Mouse (Mus musculus) midbrain, embryonic 16.5 days (tissue): ENCODE data around the gene Pyroxd1. TPM values are rescaled to one million over a fixed set of nuclear protein-coding genes. Genes with fewer than 3 reads are reported as not detected.

ENCODE experiments used
- ATAC-seq: fragments of 200-750 bp; cut with Nextera tagmentation; 2 replicates; pipeline ENCODE4 v1.8.0; 2017; ENCODE audit warnings: moderate TSS enrichment
- H3K27ac ChIP-seq: fragments of 300-500 bp; sonication (generic); 2 replicates; pipeline ENCODE4 v1.5.1; 2014; ENCODE audit warnings: mild to moderate bottlenecking, low read length, mixed read lengths
- H3K27me3 ChIP-seq: fragments of 300-500 bp; sonication (generic); 2 replicates; pipeline ENCODE4 v1.6.1; 2014; ENCODE audit warnings: low read depth, low read length, mixed read lengths; ENCODE audit not compliant: control insufficient read depth, insufficient read depth
- H3K36me3 ChIP-seq: fragments of 300-500 bp; sonication (generic); 2 replicates; pipeline ENCODE4 v1.6.1; 2014; ENCODE audit warnings: mild to moderate bottlenecking, low read length, moderate library complexity, mixed read lengths; ENCODE audit not compliant: control insufficient read depth, insufficient read depth
- H3K4me1 ChIP-seq: fragments of 300-500 bp; sonication (generic); 2 replicates; pipeline ENCODE4 v1.6.1; 2014; ENCODE audit warnings: mild to moderate bottlenecking, low read length, mixed read lengths; ENCODE audit not compliant: control insufficient read depth, insufficient read depth
- H3K4me2 ChIP-seq: fragments of 300-500 bp; sonication (generic); 2 replicates; pipeline ENCODE4 v1.6.1; 2014; ENCODE audit warnings: mild to moderate bottlenecking, low read length, mixed read lengths
- H3K4me3 ChIP-seq: fragments of 300-500 bp; sonication (generic); 2 replicates; pipeline ENCODE4 v1.5.1; 2014; ENCODE audit warnings: low read depth, mild to moderate bottlenecking, low read length, moderate library complexity, mixed read lengths
- H3K9ac ChIP-seq: fragments of 300-500 bp; sonication (generic); 2 replicates; pipeline ENCODE4 v1.6.1; 2014; ENCODE audit warnings: low read depth, low read length, mixed read lengths
- H3K9me3 ChIP-seq: fragments of 300-500 bp; sonication (generic); replicated peaks from 2 replicates; pipeline ENCODE4 v1.6.1; 2014; ENCODE audit warnings: mild to moderate bottlenecking, low read length, mixed read lengths; ENCODE audit not compliant: control insufficient read depth, poor library complexity, severe bottlenecking
- WGBS: fragments of 180-500 bp; shearing (Covaris S2); extraction: QIAGEN DNeasy Blood & Tissue Kit; methylation state at CpG from one replicate; pipeline ENCODE4 v1.1.7; 2014; 5-methylcytosine and 5-hydroxymethylcytosine counted together
- polyA plus RNA-seq: library from polyadenylated mRNA; unstranded; fragments of >200 nt; fragmentation: Nextera tagmentation; extraction: Ambion mirVana; gene quantifications from 2 replicates; pipeline ENCODE4 v1.2.1, GENCODE M21; 2015

The Pyroxd1 gene
- polyA plus RNA-seq, 1 experiment from 2014 or later: 22.6 TPM

- Histone ChIP-seq H3K9me3 (no peaks in the 10 kb centered on the region), H3K4me1 (no peaks in the 10 kb centered on the region), H3K4me3 (no peak overlapping the region), H3K36me3 (peaks cover 28% of the 10 kb centered on the region), H3K27ac (no peak overlapping the region), H3K9ac (no peak overlapping the region), H3K4me2 (no peak overlapping the region), H3K27me3 (no peaks in the 10 kb centered on the region)
- 93% methylated on average over 8 of the region's 8 CpGs for WGBS
- ATAC-seq: no peak
Observed at GRCm38 (mm10) chr6:142365742-142366472, 20.5 kb downstream of the Pyroxd1 start.

- no peak for ATAC-seq
- Histone ChIP-seq H3K36me3 (peaks cover 28% of the 10 kb centered on the region), H3K4me3 (no peak overlapping the region), H3K9me3 (no peaks in the 10 kb centered on the region), H3K9ac (no peak overlapping the region), H3K4me2 (no peak overlapping the region), H3K27me3 (no peaks in the 10 kb centered on the region), H3K27ac (no peak overlapping the region), H3K4me1 (no peaks in the 10 kb centered on the region)
- WGBS: 94% methylated on average over 10 of the region's 10 CpGs
Observed at GRCm38 (mm10) chr6:142366473-142367018, 21.1 kb downstream of the Pyroxd1 start.

GRCm38 (mm10) chr6:142367565-142367964 is 22.1 kb downstream of the Pyroxd1 start:
- WGBS: 94% methylated on average over 3 of the region's 3 CpGs
- Histone ChIP-seq H3K36me3 (peaks cover 25% of the 10 kb centered on the region), H3K4me3 (no peak overlapping the region), H3K27me3 (no peaks in the 10 kb centered on the region), H3K9ac (no peak overlapping the region), H3K27ac (no peak overlapping the region), H3K4me2 (no peak overlapping the region), H3K4me1 (no peaks in the 10 kb centered on the region), H3K9me3 (no peaks in the 10 kb centered on the region)
- no peak for ATAC-seq

GRCm38 (mm10) chr6:142369568-142369967 is 24.1 kb downstream of the Pyroxd1 start:
- WGBS: 95% methylated on average over 3 of the region's 3 CpGs
- Histone ChIP-seq H3K27ac (no peak overlapping the region), H3K4me3 (no peak overlapping the region), H3K9ac (no peak overlapping the region), H3K4me2 (no peak overlapping the region), H3K27me3 (no peaks in the 10 kb centered on the region), H3K36me3 (peaks cover 16% of the 10 kb centered on the region), H3K4me1 (no peaks in the 10 kb centered on the region), H3K9me3 (no peaks in the 10 kb centered on the region)
- no peak for ATAC-seq

- no peak for ATAC-seq
- peaks cover 11% of the 10 kb centered on the region; the same call in 1 of the 2 replicates for H3K36me3 ChIP-seq
- H3K4me3 ChIP-seq: no peak overlapping the region
- 81% methylated on average over 1 of the region's 1 CpGs for WGBS
- no peaks in the 10 kb centered on the region for H3K27me3 ChIP-seq
- H3K9ac ChIP-seq: no peak overlapping the region
- H3K27ac ChIP-seq: no peak overlapping the region
- H3K9me3 ChIP-seq: no peaks in the 10 kb centered on the region
- no peak overlapping the region for H3K4me2 ChIP-seq
- H3K4me1 ChIP-seq: no peaks in the 10 kb centered on the region
Observed at GRCm38 (mm10) chr6:142377081-142377480, 31.6 kb downstream of the Pyroxd1 start.

- WGBS: 89% methylated on average over 8 of the region's 8 CpGs
- Histone ChIP-seq H3K27ac (no peak overlapping the region), H3K9me3 (no peaks in the 10 kb centered on the region), H3K9ac (no peak overlapping the region), H3K4me3 (no peak overlapping the region), H3K4me1 (no peaks in the 10 kb centered on the region), H3K4me2 (no peak overlapping the region), H3K36me3 (0 out of 2 replicates have a peak, but pooled peaks cover 6% of the 10 kb centered on the region), H3K27me3 (no peaks in the 10 kb centered on the region)
- no peak for ATAC-seq
Observed at GRCm38 (mm10) chr6:142378576-142379330, 33.3 kb downstream of the Pyroxd1 start.

GRCm38 (mm10) chr6:142379961-142380360 is 34.5 kb downstream of the Pyroxd1 start:
- Histone ChIP-seq H3K27ac (no peak overlapping the region), H3K27me3 (no peaks in the 10 kb centered on the region), H3K4me1 (no peaks in the 10 kb centered on the region), H3K36me3 (0 out of 2 replicates have a peak, but pooled peaks cover 3% of the 10 kb centered on the region), H3K9me3 (no peaks in the 10 kb centered on the region), H3K4me2 (no peak overlapping the region), H3K4me3 (no peak overlapping the region), H3K9ac (no peak overlapping the region)
- ATAC-seq: no peak
- WGBS: 90% methylated on average over 6 of the region's 6 CpGs

- H3K27ac ChIP-seq: no peak overlapping the region
- 0 out of 2 replicates have a peak, but pooled peaks cover 1% of the 10 kb centered on the region for H3K36me3 ChIP-seq
- H3K4me1 ChIP-seq: peaks cover 6% of the 10 kb centered on the region
- no peaks in the 10 kb centered on the region for H3K27me3 ChIP-seq
- no peak overlapping the region for H3K9ac ChIP-seq
- no peak overlapping the region for H3K4me3 ChIP-seq
- ATAC-seq: no peak
- H3K9me3 ChIP-seq: no peaks in the 10 kb centered on the region
- no peak overlapping the region for H3K4me2 ChIP-seq
- 90% methylated on average over 7 of the region's 7 CpGs for WGBS
Observed at GRCm38 (mm10) chr6:142381615-142382014, 36.2 kb downstream of the Pyroxd1 start.

- H3K9ac ChIP-seq: no peak overlapping the region
Observed at GRCm38 (mm10) chr6:142384521-142384920, 39.1 kb downstream of the Pyroxd1 start.

More at GRCm38 (mm10) chr6:142384521-142384920, 39.1 kb downstream of the Pyroxd1 start:
- ATAC-seq: no peak
- Histone ChIP-seq H3K4me2 (no peak overlapping the region), H3K27ac (no peak overlapping the region), H3K4me1 (peaks cover 24% of the 10 kb centered on the region), H3K27me3 (no peaks in the 10 kb centered on the region), H3K36me3 (no peaks in the 10 kb centered on the region), H3K9me3 (no peaks in the 10 kb centered on the region), H3K4me3 (no peak overlapping the region)
- 87% methylated on average over 9 of the region's 9 CpGs for WGBS
